Mouse (Mus musculus) adipose tissue, adult 10 weeks (tissue): ENCODE results near the gene Hist1h2bk. TPM values are rescaled to one million over a fixed set of nuclear protein-coding genes. Genes with fewer than 3 reads are reported as not detected.

Experiments used
- polyA plus RNA-seq: library from polyadenylated mRNA; stranded (reverse); fragments of 350-450 nt; fragmentation: Illumina TruSeq; extraction: RNeasy Lipid Tissue Mini Kit (QIAGEN cat#74804); gene quantifications from one replicate; pipeline ENCODE4 v1.2.3, GENCODE M21; 2014; ENCODE audit warnings: low read depth, low replicate concordance

Hist1h2bk gene
- polyA plus RNA-seq: not detected

DNA sequence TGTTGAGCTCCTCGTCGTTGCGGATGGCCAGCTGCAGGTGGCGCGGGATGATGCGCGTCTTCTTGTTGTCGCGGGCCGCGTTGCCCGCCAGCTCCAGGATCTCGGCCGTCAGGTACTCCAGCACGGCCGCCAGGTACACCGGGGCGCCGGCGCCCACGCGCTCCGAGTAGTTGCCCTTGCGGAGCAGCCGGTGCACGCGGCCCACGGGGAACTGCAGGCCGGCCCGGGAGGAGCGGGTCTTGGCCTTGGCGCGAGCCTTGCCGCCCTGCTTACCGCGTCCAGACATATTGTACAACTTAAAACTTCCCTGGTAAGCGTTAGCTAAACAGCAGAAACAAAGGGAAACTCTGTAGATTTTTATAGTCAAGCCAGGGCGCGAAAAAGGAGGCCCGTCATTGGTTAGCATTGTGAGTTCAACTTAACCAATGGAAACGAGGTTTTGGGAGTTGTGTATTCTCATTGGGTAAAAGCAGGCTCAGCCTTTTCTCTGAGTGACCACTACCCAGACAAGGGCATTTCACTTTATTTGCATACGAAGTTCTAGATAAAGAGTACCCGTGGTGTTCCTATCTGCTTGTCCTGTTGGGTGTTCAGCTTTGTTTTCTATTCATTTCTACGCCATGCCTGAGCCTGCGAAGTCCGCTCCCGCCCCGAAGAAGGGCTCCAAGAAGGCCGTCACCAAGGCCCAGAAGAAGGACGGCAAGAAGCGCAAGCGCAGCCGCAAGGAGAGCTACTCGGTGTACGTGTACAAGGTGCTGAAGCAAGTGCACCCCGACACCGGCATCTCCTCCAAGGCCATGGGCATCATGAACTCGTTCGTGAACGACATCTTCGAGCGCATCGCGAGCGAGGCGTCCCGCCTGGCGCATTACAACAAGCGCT lies at the start of gene Hist1h2bk, which contains the start of gene Hist1h2ah:
Hist1h2bk (plus strand) TSS at position 604 of the 882 bp plus-strand sequence.
Hist1h2ah (minus strand) TSS at position 302 of the 882 bp plus-strand sequence.

DNA sequence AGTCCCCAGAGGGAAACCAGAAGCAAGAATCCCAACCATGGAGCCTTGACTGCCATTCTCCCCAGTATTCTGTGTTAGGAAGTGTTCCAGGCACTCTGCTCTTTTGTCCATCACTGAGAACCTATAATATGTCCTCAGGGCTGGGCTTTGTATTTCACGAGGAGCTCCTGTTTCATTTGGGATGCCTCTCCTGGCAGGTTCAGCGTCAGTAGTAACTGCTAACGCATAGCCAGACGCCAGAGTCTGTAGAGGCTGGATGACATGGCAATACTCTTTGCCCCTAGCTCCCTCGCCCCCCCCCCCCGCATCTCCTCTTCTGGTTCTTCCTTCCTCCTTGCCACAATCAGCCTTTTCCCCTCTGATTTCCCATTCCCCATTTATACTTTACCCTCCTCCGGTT lies 26.0 kb upstream of the Hist1h2bk start, which contains the start of gene Prss16:
Prss16 (minus strand) TSS at position 101 of the 400 bp plus-strand sequence.

DNA sequence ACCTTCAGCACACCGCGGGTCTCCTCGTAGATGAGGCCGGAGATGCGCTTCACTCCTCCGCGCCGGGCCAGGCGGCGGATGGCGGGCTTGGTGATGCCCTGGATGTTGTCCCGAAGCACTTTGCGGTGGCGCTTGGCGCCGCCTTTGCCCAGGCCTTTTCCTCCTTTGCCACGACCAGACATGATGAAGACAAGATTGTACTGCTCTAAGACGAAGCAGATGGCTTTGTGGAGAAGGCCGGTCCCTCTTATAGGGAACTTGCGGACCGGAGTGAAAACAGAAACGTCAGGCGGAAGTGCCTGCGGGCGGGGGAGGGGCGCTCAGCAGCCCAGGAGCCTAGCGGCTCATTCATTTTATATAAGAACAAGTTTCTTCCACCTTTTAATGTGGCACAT lies 5.5 kb downstream of the Hist1h2bk start, which contains the start of gene Hist1h4i:
Hist1h4i (minus strand) TSS at position 221 of the 395 bp plus-strand sequence.

DNA sequence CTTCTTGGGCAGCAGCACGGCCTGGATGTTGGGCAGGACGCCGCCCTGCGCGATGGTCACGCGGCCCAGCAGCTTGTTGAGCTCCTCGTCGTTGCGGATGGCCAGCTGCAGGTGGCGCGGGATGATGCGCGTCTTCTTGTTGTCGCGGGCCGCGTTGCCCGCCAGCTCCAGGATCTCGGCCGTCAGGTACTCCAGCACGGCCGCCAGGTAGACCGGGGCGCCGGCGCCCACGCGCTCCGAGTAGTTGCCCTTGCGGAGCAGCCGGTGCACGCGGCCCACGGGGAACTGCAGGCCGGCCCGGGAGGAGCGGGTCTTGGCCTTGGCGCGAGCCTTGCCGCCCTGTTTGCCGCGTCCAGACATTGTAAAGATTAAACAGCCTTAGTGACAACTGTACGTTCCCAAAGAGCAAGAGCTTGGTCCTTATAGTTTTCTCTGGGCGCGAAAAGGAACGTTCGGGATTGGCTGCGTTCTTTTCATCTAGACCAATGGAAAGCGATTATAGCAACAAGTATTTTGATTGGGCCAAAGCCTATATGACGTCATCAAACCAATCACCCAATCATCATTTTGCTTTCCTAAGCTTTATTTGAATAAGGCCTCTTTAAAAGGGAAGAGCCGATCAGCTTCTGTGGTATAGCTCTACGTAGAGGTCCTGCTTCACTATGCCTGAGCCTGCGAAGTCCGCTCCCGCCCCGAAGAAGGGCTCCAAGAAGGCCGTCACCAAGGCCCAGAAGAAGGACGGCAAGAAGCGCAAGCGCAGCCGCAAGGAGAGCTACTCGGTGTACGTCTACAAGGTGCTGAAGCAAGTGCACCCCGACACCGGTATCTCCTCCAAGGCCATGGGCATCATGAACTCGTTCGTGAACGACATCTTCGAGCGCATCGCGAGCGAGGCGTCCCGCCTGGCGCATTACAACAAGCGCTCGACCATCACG lies 7.2 kb downstream of the Hist1h2bk start, which contains the start of the genes Hist1h2ag and Hist1h2bj:
Hist1h2ag (minus strand) TSS at position 377 of the 935 bp plus-strand sequence.
Hist1h2bj (plus strand) TSS at position 647 of the 935 bp plus-strand sequence.

DNA sequence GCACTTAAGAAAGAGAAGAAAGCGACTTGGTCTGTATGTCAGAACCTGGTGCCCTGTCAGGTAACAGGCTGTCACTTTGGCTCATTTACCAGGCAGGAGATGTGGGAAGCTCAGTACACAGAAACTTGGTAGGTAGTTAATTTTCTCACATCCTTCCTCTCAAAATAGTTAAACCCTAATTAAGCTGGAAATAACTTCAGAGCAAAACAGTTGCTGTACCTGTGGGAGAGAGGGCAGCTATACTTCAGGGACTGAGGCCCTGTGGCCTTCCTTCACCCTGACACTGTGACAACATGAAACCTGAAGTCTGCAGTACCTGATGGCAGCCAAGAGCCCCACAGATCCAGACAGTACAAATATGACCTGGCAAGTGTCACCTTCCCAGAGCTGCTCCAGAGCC lies 48.5 kb downstream of the Hist1h2bk start, which contains the start of gene Vmn1r188:
Vmn1r188 (plus strand) TSS at position 301 of the 400 bp plus-strand sequence.

Other genes starting within 250 kb of the Hist1h2bk start
- not detected for gene Hist1h2an, start 248.7 kb upstream of the Hist1h2bk start, polyA plus RNA-seq
- 1.7 TPM for gene Hist1h2bp, start 248.4 kb upstream of the Hist1h2bk start, polyA plus RNA-seq
- gene Hist1h2bq, start 225.7 kb upstream of the Hist1h2bk start, polyA plus RNA-seq: 1.0 TPM
- gene Hist1h2ao, start 225.4 kb upstream of the Hist1h2bk start, polyA plus RNA-seq: not detected
- gene Hist1h4m, start 224.1 kb upstream of the Hist1h2bk start, polyA plus RNA-seq: not detected
- 2.9 TPM for gene Hist1h4n, start 203.7 kb upstream of the Hist1h2bk start, polyA plus RNA-seq
- not detected for gene Hist1h2ap, start 202.4 kb upstream of the Hist1h2bk start, polyA plus RNA-seq
- 0.46 TPM for gene Hist1h2br, start 202.1 kb upstream of the Hist1h2bk start, polyA plus RNA-seq
- 3.0 TPM for gene Zfp184, start 90.8 kb upstream of the Hist1h2bk start, polyA plus RNA-seq
- gene Pom121l2, start 54.7 kb upstream of the Hist1h2bk start, polyA plus RNA-seq: 3.5 TPM
- not detected for gene Prss16, start 26.1 kb upstream of the Hist1h2bk start, polyA plus RNA-seq
- not detected for gene Hist1h2ah, start 302 bp upstream of the Hist1h2bk start, polyA plus RNA-seq
- 6.8 TPM for gene Hist1h4i, start 5.5 kb downstream of the Hist1h2bk start, polyA plus RNA-seq
- not detected for gene Hist1h2ag, start 7.1 kb downstream of the Hist1h2bk start, polyA plus RNA-seq
- gene Hist1h2bj, start 7.3 kb downstream of the Hist1h2bk start, polyA plus RNA-seq: not detected
- not detected for gene Vmn1r188, start 48.6 kb downstream of the Hist1h2bk start, polyA plus RNA-seq
- not detected for gene Vmn1r189, start 70.0 kb downstream of the Hist1h2bk start, polyA plus RNA-seq
- not detected for gene Vmn1r191, start 148.1 kb downstream of the Hist1h2bk start, polyA plus RNA-seq
- gene Vmn1r192, start 155.3 kb downstream of the Hist1h2bk start, polyA plus RNA-seq: not detected
- gene Vmn1r193, start 187.3 kb downstream of the Hist1h2bk start, polyA plus RNA-seq: not detected
- gene Vmn1r194, start 208.3 kb downstream of the Hist1h2bk start, polyA plus RNA-seq: not detected
- not detected for gene Vmn1r195, start 234.7 kb downstream of the Hist1h2bk start, polyA plus RNA-seq